Mouse (Mus musculus) embryonic facial prominence, embryonic 15.5 days (tissue): ENCODE measurements around the gene Dmrta2. TPM values are rescaled to one million over a fixed set of nuclear protein-coding genes. Genes with fewer than 3 reads are reported as not detected.
A peak's percentile ranks its signal among the peaks of the same experiment; 100 is the strongest.

Experiments used
- ATAC-seq: fragments of 200-750 bp; cut with Nextera tagmentation; 2 replicates; pipeline ENCODE4 v1.8.0; 2017; ENCODE audit warnings: low read depth, moderate TSS enrichment; ENCODE audit not compliant: insufficient number of reproducible peaks, low FRiP score, low TSS enrichment
- H3K27ac ChIP-seq: fragments of 300-500 bp; sonication (generic); replicated peaks from 2 replicates; pipeline ENCODE4 v1.5.1; 2015; ENCODE audit warnings: mild to moderate bottlenecking, inconsistent platforms
- H3K27me3 ChIP-seq: fragments of 300-500 bp; sonication (generic); 2 replicates; pipeline ENCODE4 v1.6.1; 2015; ENCODE audit warnings: inconsistent platforms
- H3K36me3 ChIP-seq: fragments of 300-500 bp; sonication (generic); 2 replicates; pipeline ENCODE4 v1.6.1; 2015; ENCODE audit warnings: mild to moderate bottlenecking, inconsistent platforms
- H3K4me1 ChIP-seq: fragments of 300-500 bp; sonication (generic); 2 replicates; pipeline ENCODE4 v1.6.1; 2015; ENCODE audit warnings: inconsistent platforms
- H3K4me2 ChIP-seq: fragments of 300-500 bp; sonication (generic); replicated peaks from 2 replicates; pipeline ENCODE4 v1.6.1; 2015; ENCODE audit warnings: mild to moderate bottlenecking, inconsistent platforms
- H3K4me3 ChIP-seq: fragments of 300-500 bp; sonication (generic); replicated peaks from 2 replicates; pipeline ENCODE4 v1.5.1; 2015; ENCODE audit warnings: mild to moderate bottlenecking, inconsistent platforms
- H3K9ac ChIP-seq: fragments of 300-500 bp; sonication (generic); 2 replicates; pipeline ENCODE4 v1.6.1; 2015; ENCODE audit warnings: inconsistent platforms
- H3K9me3 ChIP-seq: fragments of 300-500 bp; sonication (generic); replicated peaks from 2 replicates; pipeline ENCODE4 v1.6.1; 2016; ENCODE audit warnings: inconsistent platforms
- WGBS: fragments of 180-500 bp; shearing (Covaris S2); methylation state at CpG from one replicate; pipeline ENCODE4 v1.1.7; 2015; 5-methylcytosine and 5-hydroxymethylcytosine counted together
- polyA plus RNA-seq: library from polyadenylated mRNA; unstranded; fragments of >200 nt; fragmentation: Nextera tagmentation; extraction: Ambion mirVana; gene quantifications from 2 replicates; pipeline ENCODE4 v1.2.1, GENCODE M21; 2015

The Dmrta2 gene
- polyA plus RNA-seq, 1 experiment from 2014 or later: 0.89 TPM

- 6% methylated on average over 13 of the region's 13 CpGs for WGBS
- no peak for ATAC-seq
- H3K4me2 ChIP-seq: no peak overlapping the region
Observed at GRCm38 (mm10) chr4:109986748-109987355, 9.0 kb downstream of the Dmrta2 start.

DNA sequence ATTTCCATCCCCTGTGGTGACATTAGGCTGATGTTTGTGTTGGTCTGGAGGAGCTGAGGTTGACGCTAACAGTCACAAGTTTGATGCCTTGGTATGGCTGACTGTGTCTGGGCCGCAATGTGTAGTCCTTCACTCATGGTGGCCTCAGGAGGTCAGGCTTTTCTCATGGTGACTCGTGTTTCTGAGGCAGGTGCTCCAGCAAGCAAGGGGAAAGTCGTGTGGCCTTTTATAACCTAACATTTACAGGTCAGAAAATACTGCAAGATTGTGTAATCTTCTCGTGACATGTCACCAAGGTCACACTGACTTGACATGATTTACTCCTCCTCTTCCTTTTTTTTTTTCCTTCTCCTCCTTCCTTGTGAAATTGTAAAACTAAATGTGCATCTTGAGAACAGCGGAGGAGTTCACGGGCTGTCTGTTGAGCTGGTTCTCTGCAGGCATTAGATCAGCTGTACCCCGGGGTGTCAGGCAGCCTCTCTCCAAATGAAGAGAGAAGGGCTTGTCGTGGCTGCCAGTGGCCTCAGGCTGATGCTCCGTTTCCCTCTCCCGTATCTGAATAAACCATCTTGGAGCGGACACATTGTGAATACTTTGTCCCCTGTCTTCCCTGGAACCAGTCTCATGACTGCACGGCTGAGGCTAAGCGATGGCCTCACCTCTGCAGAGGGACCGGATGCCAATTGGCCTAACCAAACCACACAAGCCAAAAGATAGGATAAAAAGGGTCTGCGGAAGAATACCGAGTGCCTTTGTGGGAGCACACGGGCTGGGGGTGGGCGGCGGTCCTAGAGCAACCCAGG lies 9.9 kb downstream of the Dmrta2 start:
- 7% methylated on average over 20 of the region's 20 CpGs for WGBS
- Histone ChIP-seq H3K4me1 (peaks cover 11% of the 10 kb centered on the region), H3K4me2 (no peak overlapping the region), H3K27me3 (peaks cover 89% of the 10 kb centered on the region), H3K9me3 (no peaks in the 10 kb centered on the region), H3K36me3 (no peaks in the 10 kb centered on the region), H3K9ac (no peak overlapping the region), H3K4me3 (no peak overlapping the region), H3K27ac (no peak overlapping the region)
- no peak for ATAC-seq

More at GRCm38 (mm10) chr4:109986748-109987355, 9.0 kb downstream of the Dmrta2 start:
- H3K4me3 ChIP-seq: no peak overlapping the region
- no peaks in the 10 kb centered on the region for H3K36me3 ChIP-seq
- no peak overlapping the region for H3K27ac ChIP-seq
- H3K9ac ChIP-seq: no peak overlapping the region
- peaks cover 20% of the 10 kb centered on the region for H3K4me1 ChIP-seq
- H3K27me3 ChIP-seq: peaks cover 90% of the 10 kb centered on the region
- H3K9me3 ChIP-seq: no peaks in the 10 kb centered on the region

DNA sequence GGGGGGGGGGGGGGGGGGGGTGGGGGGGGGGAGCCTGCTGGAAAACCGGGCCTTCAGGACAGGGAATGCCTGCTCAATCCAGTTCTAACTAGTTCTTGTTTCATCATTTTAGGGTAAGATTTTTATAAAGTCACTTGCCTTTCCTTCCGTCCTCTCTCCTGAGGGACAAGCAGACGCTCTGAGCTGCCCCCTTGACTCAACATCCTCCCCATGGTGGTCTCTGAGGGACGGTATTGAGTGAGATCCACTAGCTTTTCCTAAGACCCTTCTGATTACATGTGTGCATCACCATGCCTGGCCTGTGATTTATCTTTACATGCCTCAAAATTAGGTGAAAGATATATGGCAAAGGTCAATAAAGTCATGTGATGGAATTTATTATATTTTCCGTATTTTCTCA lies 10.6 kb downstream of the Dmrta2 start:
- Histone ChIP-seq H3K27ac (no peak overlapping the region), H3K4me3 (no peak overlapping the region), H3K27me3 (peaks cover 86% of the 10 kb centered on the region), H3K9ac (no peak overlapping the region), H3K36me3 (no peaks in the 10 kb centered on the region), H3K9me3 (no peaks in the 10 kb centered on the region), H3K4me1 (peaks cover 8% of the 10 kb centered on the region), H3K4me2 (no peak overlapping the region)
- 10% methylated on average over 5 of the region's 5 CpGs for WGBS
- no peak for ATAC-seq

DNA sequence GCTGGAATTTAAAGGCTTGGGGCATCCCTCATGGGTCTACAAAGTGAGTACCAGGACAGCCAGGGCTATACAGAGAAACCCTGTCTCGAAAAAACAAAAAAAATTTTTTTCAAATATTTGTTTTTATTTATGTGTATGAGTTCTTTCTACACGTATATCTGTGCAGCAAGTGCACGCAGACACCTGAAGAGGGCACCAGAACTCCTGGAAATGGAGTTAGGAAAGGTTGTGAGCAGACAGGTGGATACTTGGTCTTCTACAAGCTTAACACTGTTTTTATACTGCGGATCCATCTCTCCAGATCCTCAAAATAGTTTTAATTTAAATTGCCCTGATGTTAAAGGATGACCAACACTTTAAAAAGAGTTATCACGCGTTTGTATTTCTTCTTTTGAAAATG lies 11.4 kb downstream of the Dmrta2 start:
- Histone ChIP-seq H3K4me1 (no peaks in the 10 kb centered on the region), H3K9ac (no peak overlapping the region), H3K4me3 (no peak overlapping the region), H3K36me3 (no peaks in the 10 kb centered on the region), H3K27me3 (peaks cover 86% of the 10 kb centered on the region), H3K4me2 (no peak overlapping the region), H3K9me3 (no peaks in the 10 kb centered on the region), H3K27ac (no peak overlapping the region)
- 36% methylated on average over 6 of the region's 6 CpGs for WGBS
- ATAC-seq: no peak

DNA sequence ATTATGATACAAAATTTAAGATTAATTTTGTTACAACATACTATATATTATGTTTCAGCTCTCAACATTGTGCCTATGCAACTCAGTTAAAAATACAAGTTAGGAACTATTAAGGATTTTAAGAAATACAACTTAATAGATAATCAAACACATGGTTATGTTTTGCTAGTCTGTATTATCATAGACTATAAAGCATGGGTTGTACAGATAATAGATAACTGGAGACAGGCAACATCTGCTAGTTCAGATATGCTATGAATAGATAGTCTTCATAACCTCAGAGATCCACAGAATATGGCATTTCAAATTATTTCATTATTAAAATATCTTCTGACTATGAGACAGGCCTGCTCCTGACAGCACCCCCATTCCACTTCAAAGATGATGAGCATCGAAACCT lies 28.2 kb downstream of the Dmrta2 start:
- H3K4me2 ChIP-seq: no peak overlapping the region
- no peak overlapping the region for H3K27ac ChIP-seq
- ATAC-seq: no peak
- no peaks in the 10 kb centered on the region for H3K9me3 ChIP-seq
- no peaks in the 10 kb centered on the region for H3K36me3 ChIP-seq
- 79% methylated on average over 1 of the region's 1 CpGs for WGBS
- no peaks in the 10 kb centered on the region for H3K27me3 ChIP-seq
- H3K9ac ChIP-seq: no peak overlapping the region
- no peak overlapping the region for H3K4me3 ChIP-seq
- H3K4me1 ChIP-seq: no peaks in the 10 kb centered on the region

GRCm38 (mm10) chr4:110019145-110019544 lies 41.3 kb downstream of the Dmrta2 start:
- Histone ChIP-seq H3K4me3 (no peak overlapping the region), H3K4me1 (no peaks in the 10 kb centered on the region), H3K27me3 (peaks cover 8% of the 10 kb centered on the region; the same call in 1 of the 2 replicates), H3K9ac (no peak overlapping the region), H3K9me3 (no peaks in the 10 kb centered on the region), H3K36me3 (no peaks in the 10 kb centered on the region), H3K4me2 (no peak overlapping the region), H3K27ac (no peak overlapping the region)
- ATAC-seq: no peak
- 41% methylated on average over 9 of the region's 9 CpGs for WGBS

- H3K4me1 ChIP-seq: no peaks in the 10 kb centered on the region
- H3K27ac ChIP-seq: no peak overlapping the region
- H3K4me3 ChIP-seq: no peak overlapping the region
- no peaks in the 10 kb centered on the region for H3K36me3 ChIP-seq
- H3K9me3 ChIP-seq: no peaks in the 10 kb centered on the region
- H3K27me3 ChIP-seq: peaks cover 8% of the 10 kb centered on the region; the same call in 1 of the 2 replicates
- H3K9ac ChIP-seq: no peak overlapping the region
- no peak for ATAC-seq
- 10% methylated on average over 12 of the region's 12 CpGs for WGBS
- H3K4me2 ChIP-seq: peak overlapping the region; percentile 30
Observed at GRCm38 (mm10) chr4:110020255-110020654, 42.4 kb downstream of the Dmrta2 start.

GRCm38 (mm10) chr4:110021956-110022625 lies 44.2 kb downstream of the Dmrta2 start:
- 15% methylated on average over 25 of the region's 25 CpGs for WGBS
- no peak overlapping the region for H3K9ac ChIP-seq
- no peaks in the 10 kb centered on the region for H3K9me3 ChIP-seq
- H3K4me3 ChIP-seq: no peak overlapping the region
- H3K36me3 ChIP-seq: no peaks in the 10 kb centered on the region
- no peaks in the 10 kb centered on the region for H3K4me1 ChIP-seq
- no peak for ATAC-seq
- no peak overlapping the region for H3K27ac ChIP-seq
- H3K27me3 ChIP-seq: peaks cover 8% of the 10 kb centered on the region; the same call in 1 of the 2 replicates
- peak overlapping the region; percentile 32; the same call in 1 of the 2 replicates for H3K4me2 ChIP-seq

- H3K27me3 ChIP-seq: no peaks in the 10 kb centered on the region
- 59% methylated on average over 6 of the region's 6 CpGs for WGBS
- H3K4me3 ChIP-seq: no peak overlapping the region
Observed at GRCm38 (mm10) chr4:110028461-110029188, 50.8 kb downstream of the Dmrta2 start.

GRCm38 (mm10) chr4:110029446-110029845 lies 51.6 kb downstream of the Dmrta2 start:
- no peak overlapping the region for H3K4me2 ChIP-seq
- no peak overlapping the region for H3K27ac ChIP-seq
- no peaks in the 10 kb centered on the region for H3K27me3 ChIP-seq
- ATAC-seq: no peak
- H3K9me3 ChIP-seq: no peaks in the 10 kb centered on the region
- no peaks in the 10 kb centered on the region for H3K4me1 ChIP-seq
- H3K36me3 ChIP-seq: no peaks in the 10 kb centered on the region
- WGBS: 79% methylated on average over 1 of the region's 1 CpGs
- no peak overlapping the region for H3K9ac ChIP-seq
- H3K4me3 ChIP-seq: no peak overlapping the region

More at GRCm38 (mm10) chr4:110028461-110029188, 50.8 kb downstream of the Dmrta2 start:
- ATAC-seq: no peak
- no peak overlapping the region for H3K27ac ChIP-seq
- no peak overlapping the region for H3K4me2 ChIP-seq
- no peaks in the 10 kb centered on the region for H3K36me3 ChIP-seq
- no peak overlapping the region for H3K9ac ChIP-seq
- no peaks in the 10 kb centered on the region for H3K4me1 ChIP-seq
- no peaks in the 10 kb centered on the region for H3K9me3 ChIP-seq
